Mouse (Mus musculus): Measurements from ENCODE around the gene Hectd1. TPM values are rescaled to one million over a fixed set of nuclear protein-coding genes. Genes with fewer than 3 reads are reported as not detected.
A peak's percentile ranks its signal among the peaks of the same experiment; 100 is the strongest.

Hectd1 gene
- polyA plus RNA-seq, 1 experiment from 2014 or later = 28.1 TPM

DNA sequence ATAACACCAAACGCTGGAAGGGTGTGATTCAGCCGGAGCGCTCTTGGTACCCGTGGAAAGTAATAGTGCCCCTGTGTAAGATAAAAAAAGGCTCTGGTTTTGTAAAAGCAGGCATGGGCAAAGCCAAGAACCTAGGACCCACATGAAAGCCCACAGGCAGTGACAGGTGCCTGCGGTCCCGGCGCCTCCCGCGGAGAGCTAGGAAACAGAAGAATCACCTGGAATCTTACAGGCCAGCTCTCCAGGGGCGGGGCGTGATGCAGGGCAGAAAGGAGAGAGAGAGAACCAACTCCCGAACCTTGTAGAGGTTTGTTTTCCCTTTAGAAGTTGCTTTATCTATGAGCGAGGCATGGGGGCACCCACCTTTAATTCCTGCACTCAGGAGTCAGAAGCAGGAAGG, 2.6 kb upstream of the Hectd1 start:
- Histone ChIP-seq H3K4me1 (replicated peaks) (peaks cover 31% of the 10 kb centered on the region), H3K36me3 (peaks cover 6% of the 10 kb centered on the region; the same call in 1 of the 2 replicates), H3K27me3 (ENCODE audit: insufficient read depth, poor library complexity, severe bottlenecking) (peaks cover 13% of the 10 kb centered on the region), H3K9me3 (no peaks in the 10 kb centered on the region), H3K4me3 (no peak overlapping the region), H3K27ac (no peak overlapping the region)
- 78% methylated on average over 13 of the region's 13 CpGs for WGBS
- no peak for DNase-seq (ENCODE audit: low spot score)

DNA sequence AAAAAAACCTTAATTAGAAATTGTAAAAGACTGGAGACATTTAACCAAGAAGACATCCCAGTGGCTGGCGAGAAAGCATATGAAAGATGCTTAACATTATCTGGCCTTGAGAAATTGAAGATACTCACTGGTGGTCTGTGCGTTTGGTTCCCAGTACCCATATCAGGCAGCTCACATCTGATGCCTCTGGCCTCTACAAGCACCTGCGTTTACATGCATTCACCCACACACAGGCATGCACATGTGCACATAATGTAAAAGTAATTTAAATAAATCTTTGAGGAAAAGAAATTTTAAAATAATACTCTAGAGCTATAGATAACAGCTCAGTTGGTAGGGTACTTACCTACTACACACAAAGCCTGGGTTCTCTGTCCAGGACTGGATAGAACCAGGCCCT, 2.0 kb upstream of the Hectd1 start:
- Histone ChIP-seq H3K4me3 (no peak overlapping the region), H3K9me3 (no peaks in the 10 kb centered on the region), H3K27ac (no peak overlapping the region), H3K4me1 (replicated peaks) (peaks cover 31% of the 10 kb centered on the region), H3K27me3 (ENCODE audit: insufficient read depth, poor library complexity, severe bottlenecking) (peaks cover 13% of the 10 kb centered on the region), H3K36me3 (peaks cover 6% of the 10 kb centered on the region; the same call in 1 of the 2 replicates)
- 89% methylated on average over 3 of the region's 3 CpGs for WGBS
- DNase-seq (ENCODE audit: low spot score) = no peak

DNA sequence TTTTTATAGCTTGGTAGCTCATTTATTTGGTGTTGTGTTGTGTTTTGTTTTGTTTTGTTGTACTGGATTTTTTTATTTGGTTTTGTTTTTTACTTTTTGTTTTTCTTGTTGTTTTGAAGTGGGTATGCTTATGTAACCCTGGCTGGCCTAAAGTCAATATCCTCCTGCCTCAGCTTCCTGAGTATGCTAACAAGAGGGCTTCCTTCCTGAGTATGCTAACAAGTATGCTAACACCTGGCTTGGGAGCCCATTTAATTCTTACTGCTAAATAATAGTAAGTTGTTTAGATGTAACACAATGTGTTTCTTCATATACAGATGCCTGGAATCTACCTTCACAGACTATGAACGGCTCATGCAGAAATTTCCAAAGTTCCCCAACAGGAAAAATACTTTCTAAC, 1.3 kb upstream of the Hectd1 start:
- Histone ChIP-seq H3K27ac (peak overlapping the region; percentile 99), H3K27me3 (ENCODE audit: insufficient read depth, poor library complexity, severe bottlenecking) (peaks cover 13% of the 10 kb centered on the region), H3K36me3 (peaks cover 11% of the 10 kb centered on the region), H3K4me1 (replicated peaks) (peaks cover 31% of the 10 kb centered on the region), H3K9me3 (no peaks in the 10 kb centered on the region), H3K4me3 (peak overlapping the region; percentile 92)
- WGBS = 89% methylated on average over 1 of the region's 1 CpGs
- no peak for DNase-seq (ENCODE audit: low spot score)

DNA sequence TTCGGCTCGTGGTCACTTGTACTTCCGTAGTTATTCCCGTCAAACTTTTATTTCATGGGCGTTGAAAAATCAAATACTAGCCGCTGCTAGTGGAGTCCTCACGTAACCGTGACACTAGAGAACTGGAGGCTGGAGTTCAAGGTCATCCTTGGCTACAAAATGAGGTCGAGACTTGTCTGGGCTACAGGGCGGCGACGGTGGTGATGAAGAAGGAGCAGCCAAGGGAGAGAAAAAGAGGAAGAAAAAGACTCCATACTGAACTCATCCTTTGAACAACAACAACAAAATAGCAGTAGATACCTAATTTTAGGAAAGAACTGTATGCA, 704 bp upstream of the Hectd1 start:
- peaks cover 18% of the 10 kb centered on the region for H3K36me3 ChIP-seq
- H3K27ac ChIP-seq = peak overlapping the region; percentile 99
- H3K4me3 ChIP-seq = peak overlapping the region; percentile 92
- no peak for DNase-seq (ENCODE audit: low spot score)
- WGBS = under 1% methylated on average over 12 of the region's 12 CpGs
- H3K27me3 ChIP-seq (ENCODE audit: insufficient read depth, poor library complexity, severe bottlenecking) = peaks cover 13% of the 10 kb centered on the region
- no peaks in the 10 kb centered on the region for H3K9me3 ChIP-seq
- H3K4me1 ChIP-seq (replicated peaks) = peaks cover 31% of the 10 kb centered on the region

DNA sequence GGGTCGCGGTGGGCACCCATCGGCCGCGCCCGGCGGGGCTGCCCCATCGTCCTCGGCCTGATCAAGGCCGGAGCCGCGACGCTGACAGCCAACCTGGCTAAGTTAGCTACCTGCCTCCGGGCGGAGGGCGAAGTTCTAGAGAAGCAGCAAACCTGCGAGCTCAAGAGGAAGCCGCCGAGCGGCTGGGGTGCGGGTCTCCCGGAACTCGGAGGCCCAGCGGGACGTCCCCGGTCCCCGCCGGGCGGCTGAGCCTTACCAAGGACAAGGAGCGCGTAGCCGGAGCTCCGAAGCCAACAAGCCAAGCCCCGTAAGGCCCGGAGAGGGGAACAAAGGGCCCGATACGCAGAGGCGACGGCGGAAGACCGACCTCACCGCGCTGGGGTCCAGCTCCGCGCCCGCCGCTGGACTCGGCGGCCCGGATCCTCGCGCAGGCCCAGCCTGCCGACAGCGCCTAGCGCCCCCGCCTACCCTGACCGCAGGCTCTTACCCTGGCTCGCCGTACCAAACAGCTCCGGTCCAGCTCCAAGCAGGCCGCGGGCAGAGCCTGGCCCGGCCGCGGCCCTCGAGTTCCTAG, 533 bp downstream of the Hectd1 start:
- H3K36me3 ChIP-seq = peaks cover 29% of the 10 kb centered on the region
- DNase-seq (ENCODE audit: low spot score) = peak; percentile 72

DNA sequence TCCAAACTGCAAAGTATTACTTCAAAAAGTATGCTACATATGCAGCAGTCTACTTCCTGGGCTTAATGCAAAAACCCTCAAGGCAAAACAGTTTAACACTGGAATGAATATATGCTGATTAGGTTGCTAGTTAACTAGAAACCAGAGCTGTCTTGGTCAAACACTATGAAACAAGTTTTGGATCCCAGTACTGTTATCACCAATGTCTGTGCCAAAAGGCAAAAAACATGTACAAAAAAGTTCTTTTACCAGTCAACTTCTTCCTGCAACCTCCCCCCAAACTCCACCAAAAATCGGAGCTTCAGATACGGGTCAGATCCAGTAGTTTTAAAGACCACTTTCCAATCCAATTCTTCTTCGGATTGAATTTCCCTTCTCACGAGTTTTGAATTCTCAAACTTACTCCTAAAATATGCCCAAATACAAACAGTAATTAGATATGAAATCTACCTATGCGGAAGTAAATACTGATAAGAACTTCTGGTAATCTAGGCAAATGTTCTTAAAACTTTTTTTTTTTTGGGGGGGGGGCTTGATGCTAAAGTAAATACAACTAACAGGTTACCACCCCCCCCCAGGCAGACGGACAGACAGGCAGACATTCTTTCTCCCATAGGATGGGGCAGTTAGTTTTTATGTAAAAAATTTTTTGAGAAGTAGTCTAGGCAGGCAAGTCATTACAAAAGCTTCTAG, 1.2 kb downstream of the Hectd1 start:
- H3K27me3 ChIP-seq (ENCODE audit: insufficient read depth, poor library complexity, severe bottlenecking) = peaks cover 13% of the 10 kb centered on the region
- peaks cover 31% of the 10 kb centered on the region for H3K4me1 ChIP-seq (replicated peaks)
- DNase-seq (ENCODE audit: low spot score) = no peak
- H3K36me3 ChIP-seq = peaks cover 33% of the 10 kb centered on the region
- peak overlapping the region; percentile 99 for H3K27ac ChIP-seq
- 35% methylated on average over 6 of the region's 6 CpGs for WGBS
- peak overlapping the region; percentile 92 for H3K4me3 ChIP-seq
- H3K9me3 ChIP-seq = no peaks in the 10 kb centered on the region

More for the DNA sequence above, 533 bp downstream of the Hectd1 start:
- WGBS = under 1% methylated on average over 66 of the region's 66 CpGs
- Histone ChIP-seq H3K27ac (peak overlapping the region; percentile 99), H3K9me3 (no peaks in the 10 kb centered on the region), H3K4me1 (replicated peaks) (peaks cover 31% of the 10 kb centered on the region), H3K4me3 (peak overlapping the region; percentile 92), H3K27me3 (ENCODE audit: insufficient read depth, poor library complexity, severe bottlenecking) (peaks cover 13% of the 10 kb centered on the region)

DNA sequence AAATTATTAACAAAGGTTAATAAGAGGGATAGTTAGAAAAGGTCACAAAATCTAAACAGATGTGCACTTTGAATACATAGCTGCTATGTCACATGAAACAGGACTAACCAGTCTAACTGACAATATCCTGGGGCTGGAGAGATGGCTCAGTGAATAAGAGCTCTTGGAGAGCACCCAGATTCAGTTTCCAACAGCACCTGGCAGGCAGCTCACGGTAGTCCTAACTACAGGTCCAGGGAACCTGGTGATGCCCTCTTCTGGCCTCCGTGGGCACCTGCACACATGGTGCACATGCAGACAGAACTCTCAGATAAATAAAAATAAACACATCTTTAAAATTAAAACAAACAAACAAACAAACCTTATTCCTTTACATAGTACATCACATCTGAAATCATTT, 4.0 kb downstream of the Hectd1 start:
- DNase-seq (ENCODE audit: low spot score) = no peak
- no peaks in the 10 kb centered on the region for H3K9me3 ChIP-seq
- H3K36me3 ChIP-seq = peaks cover 33% of the 10 kb centered on the region
- peaks cover 25% of the 10 kb centered on the region for H3K4me1 ChIP-seq (replicated peaks)
- 82% methylated on average over 2 of the region's 2 CpGs for WGBS
- H3K27me3 ChIP-seq (ENCODE audit: insufficient read depth, poor library complexity, severe bottlenecking) = no peaks in the 10 kb centered on the region
- H3K27ac ChIP-seq = no peak overlapping the region
- H3K4me3 ChIP-seq = no peak overlapping the region

DNA sequence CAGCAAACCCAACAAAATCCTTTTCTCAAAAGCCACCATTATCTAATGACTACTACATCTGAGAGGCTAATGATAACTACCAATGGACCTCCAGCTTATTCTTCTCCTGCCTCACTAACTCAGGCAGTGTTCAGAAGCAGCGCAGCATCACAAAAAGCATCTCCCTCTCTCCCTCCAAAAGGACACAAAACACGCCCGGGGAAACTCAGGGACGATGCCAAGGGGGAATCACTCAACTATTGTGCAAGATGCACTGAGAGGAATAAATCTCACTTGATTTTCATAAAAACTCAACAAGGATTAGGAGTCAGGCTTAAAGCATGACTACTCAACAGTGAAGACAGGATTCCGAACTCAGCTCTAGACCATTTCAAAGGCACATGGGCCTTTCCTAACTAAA, 6.0 kb downstream of the Hectd1 start:
- H3K36me3 ChIP-seq = peaks cover 33% of the 10 kb centered on the region
- no peak for DNase-seq (ENCODE audit: low spot score)

DNA sequence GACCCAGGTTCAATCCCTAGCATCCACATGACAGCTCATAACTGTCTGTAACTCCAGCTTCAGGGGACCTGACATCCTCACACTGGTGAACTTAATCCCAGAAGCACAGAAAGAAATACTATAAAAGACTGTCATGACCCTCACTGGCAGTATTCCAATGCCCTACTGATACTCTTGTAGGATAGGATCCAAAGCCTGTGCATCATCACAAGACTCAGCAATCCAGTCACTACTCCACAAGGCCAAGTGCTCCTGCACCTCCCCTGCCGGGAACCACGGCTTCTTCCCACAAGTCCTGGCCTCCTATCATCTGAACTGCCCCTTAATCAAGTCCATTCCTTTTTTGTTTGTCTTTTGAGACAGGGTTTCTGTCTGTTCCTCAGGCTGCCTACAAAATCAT, 6.5 kb downstream of the Hectd1 start:
- Histone ChIP-seq H3K27ac (no peak overlapping the region), H3K4me3 (no peak overlapping the region), H3K27me3 (ENCODE audit: insufficient read depth, poor library complexity, severe bottlenecking) (no peaks in the 10 kb centered on the region), H3K9me3 (no peaks in the 10 kb centered on the region), H3K36me3 (peaks cover 33% of the 10 kb centered on the region), H3K4me1 (replicated peaks) (peaks cover 10% of the 10 kb centered on the region)
- WGBS = 83% methylated on average over 2 of the region's 2 CpGs
- no peak for DNase-seq (ENCODE audit: low spot score)

More for the DNA sequence above, 6.0 kb downstream of the Hectd1 start:
- Histone ChIP-seq H3K9me3 (no peaks in the 10 kb centered on the region), H3K4me1 (replicated peaks) (peaks cover 14% of the 10 kb centered on the region), H3K27ac (no peak overlapping the region), H3K27me3 (ENCODE audit: insufficient read depth, poor library complexity, severe bottlenecking) (no peaks in the 10 kb centered on the region), H3K4me3 (no peak overlapping the region)
- 93% methylated on average over 5 of the region's 5 CpGs for WGBS

DNA sequence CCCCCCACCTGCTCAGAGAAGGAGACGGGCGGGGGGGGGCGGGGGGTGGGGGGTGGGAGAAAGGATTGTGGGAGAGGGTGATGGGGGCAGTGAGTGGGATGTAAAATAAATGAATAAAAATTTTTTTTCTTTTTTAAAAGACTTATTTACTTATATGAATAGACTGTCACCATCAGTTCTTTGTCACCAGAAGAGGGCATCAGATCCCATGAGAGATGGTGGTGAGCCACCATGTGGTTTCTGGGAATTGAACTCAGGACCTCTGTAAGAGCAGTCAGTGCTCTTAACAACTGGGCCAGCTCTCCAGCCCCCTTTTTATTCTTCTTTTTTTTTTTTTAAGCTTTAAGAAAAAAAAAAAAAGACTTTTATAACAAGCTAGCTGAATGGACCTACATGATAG, 7.1 kb downstream of the Hectd1 start:
- WGBS = 80% methylated on average over 3 of the region's 3 CpGs
- no peak overlapping the region for H3K27ac ChIP-seq
- no peaks in the 10 kb centered on the region for H3K27me3 ChIP-seq (ENCODE audit: insufficient read depth, poor library complexity, severe bottlenecking)
- no peak for DNase-seq (ENCODE audit: low spot score)
- H3K36me3 ChIP-seq = peaks cover 36% of the 10 kb centered on the region
- peaks cover 3% of the 10 kb centered on the region for H3K4me1 ChIP-seq (replicated peaks)
- no peak overlapping the region for H3K4me3 ChIP-seq
- no peaks in the 10 kb centered on the region for H3K9me3 ChIP-seq

DNA sequence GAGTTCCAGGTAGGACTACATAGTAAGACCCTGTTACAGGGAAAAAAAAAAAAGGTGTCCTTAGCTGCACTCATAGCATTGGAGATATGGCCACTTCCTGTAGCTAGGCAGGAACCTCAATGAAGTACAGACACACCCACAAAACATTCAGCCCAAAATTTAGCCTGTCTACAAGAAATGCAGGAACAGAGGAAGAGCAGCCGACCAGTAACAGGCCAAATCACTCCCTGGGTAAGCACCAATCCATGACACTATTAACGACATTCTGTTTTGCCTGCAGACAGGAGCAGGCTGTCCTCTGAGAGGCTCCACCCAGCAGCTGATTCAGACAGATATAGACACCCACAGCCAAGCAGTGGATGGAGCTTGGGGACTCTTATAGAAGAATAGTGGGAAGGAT, 8.1 kb downstream of the Hectd1 start:
- no peaks in the 10 kb centered on the region for H3K27me3 ChIP-seq (ENCODE audit: insufficient read depth, poor library complexity, severe bottlenecking)
- no peak for DNase-seq (ENCODE audit: low spot score)
- H3K36me3 ChIP-seq = peaks cover 35% of the 10 kb centered on the region
- no peaks in the 10 kb centered on the region for H3K9me3 ChIP-seq
- WGBS = 81% methylated on average over 2 of the region's 2 CpGs
- no peaks in the 10 kb centered on the region for H3K4me1 ChIP-seq (replicated peaks)
- H3K27ac ChIP-seq = no peak overlapping the region
- no peak overlapping the region for H3K4me3 ChIP-seq

DNA sequence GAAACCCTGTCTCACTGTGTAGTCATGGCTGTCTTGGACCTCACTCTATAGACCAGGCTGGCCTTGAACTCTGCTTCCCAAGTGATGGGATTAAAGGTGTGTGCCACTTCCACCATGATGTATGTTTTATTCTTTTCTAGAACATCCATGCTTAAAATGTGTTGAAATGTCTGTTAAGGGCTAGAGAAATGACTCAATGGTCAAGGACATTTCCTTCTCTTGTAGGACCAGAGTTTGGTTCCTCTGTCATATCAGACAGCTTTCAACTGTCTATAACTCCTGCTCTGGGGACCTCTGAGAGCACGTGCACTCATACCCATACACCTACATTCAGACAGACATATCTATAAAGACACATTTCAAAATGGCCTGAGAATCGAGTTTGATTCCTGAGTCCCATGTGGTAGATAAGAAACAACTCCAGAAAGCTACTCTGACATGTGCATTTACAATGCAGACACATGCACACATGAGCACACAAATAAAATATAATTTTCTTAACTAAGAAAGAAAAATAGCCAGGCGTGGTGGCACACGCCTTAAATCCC, 9.3 kb downstream of the Hectd1 start:
- DNase-seq (ENCODE audit: low spot score) = no peak
- 95% methylated on average over 4 of the region's 4 CpGs for WGBS
- peaks cover 35% of the 10 kb centered on the region for H3K36me3 ChIP-seq

DNA sequence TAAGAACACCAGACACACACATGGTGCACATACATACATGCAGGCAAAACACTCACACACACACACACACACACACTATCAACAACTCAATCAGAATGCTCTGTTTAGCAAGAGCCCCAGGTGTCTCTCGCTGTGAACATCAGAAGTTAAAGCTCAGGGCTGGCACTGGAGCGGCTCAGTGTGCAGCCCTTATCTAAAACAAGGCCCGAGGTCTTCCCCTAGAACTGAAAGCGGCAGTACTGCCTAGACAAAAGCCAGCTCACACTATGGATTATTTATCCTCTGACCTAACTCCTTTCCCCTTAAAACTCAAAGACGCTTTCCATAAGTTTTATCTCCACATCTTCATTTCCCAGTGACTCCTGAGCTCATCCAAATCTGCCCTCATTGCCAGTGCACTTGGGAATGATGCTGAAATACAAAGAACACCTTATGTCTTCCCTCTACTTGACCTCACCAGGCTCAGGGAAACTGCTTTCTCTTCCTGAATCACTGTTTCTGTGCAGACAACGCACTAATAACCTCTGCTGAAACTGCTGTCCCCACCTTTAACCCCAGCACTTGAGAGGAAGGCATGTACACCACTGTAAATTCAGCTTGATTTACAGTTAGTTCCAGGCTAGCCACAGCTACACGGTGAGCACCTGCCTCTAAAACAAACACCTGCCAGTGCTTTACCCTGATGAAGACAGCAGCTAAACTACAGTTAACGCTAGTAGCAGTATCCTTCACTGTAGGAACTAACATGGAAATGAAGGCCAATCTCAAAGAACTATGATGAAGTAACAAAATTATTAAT, 11.3 kb downstream of the Hectd1 start:
- H3K9me3 ChIP-seq = 0 out of 2 replicates have a peak, but pooled peaks cover 3% of the 10 kb centered on the region
- no peak overlapping the region for H3K4me3 ChIP-seq
- H3K4me1 ChIP-seq (replicated peaks) = no peaks in the 10 kb centered on the region
- no peak overlapping the region for H3K27ac ChIP-seq
- 84% methylated on average over 8 of the region's 8 CpGs for WGBS
- H3K36me3 ChIP-seq = peaks cover 29% of the 10 kb centered on the region
- no peak for DNase-seq (ENCODE audit: low spot score)
- H3K27me3 ChIP-seq (ENCODE audit: insufficient read depth, poor library complexity, severe bottlenecking) = no peaks in the 10 kb centered on the region

More for the DNA sequence above, 9.3 kb downstream of the Hectd1 start:
- Histone ChIP-seq H3K9me3 (no peaks in the 10 kb centered on the region), H3K4me1 (replicated peaks) (no peaks in the 10 kb centered on the region), H3K27me3 (ENCODE audit: insufficient read depth, poor library complexity, severe bottlenecking) (no peaks in the 10 kb centered on the region), H3K4me3 (no peak overlapping the region), H3K27ac (no peak overlapping the region)

All from hindbrain, embryonic 10.5 days (tissue).